Mouse (Mus musculus): ENCODE measurements around the gene Cenpe. TPM values are rescaled to one million over a fixed set of nuclear protein-coding genes. Genes with fewer than 3 reads are reported as not detected.

The Cenpe gene
- polyA plus RNA-seq (2014; fragmentation: Illumina TruSeq; extraction: RNeasy Lipid Tissue Mini Kit (QIAGEN cat#74804); ENCODE audit: low replicate concordance): 18.2 TPM

GRCm38 (mm10) chr3:135211805-135212657 lies at the start of gene Cenpe:
Cenpe (plus strand) TSS chr3:135212537.

GRCm38 (mm10) chr3:135280669-135281415 lies 68.5 kb downstream of the Cenpe start, which contains the start of gene Bdh2:
Bdh2 (plus strand) TSS chr3:135281221.

GRCm38 (mm10) chr3:135307411-135308259 lies 95.3 kb downstream of the Cenpe start, which contains the start of gene Slc9b2:
Slc9b2 (plus strand) TSS chr3:135307700.

Other genes with a start within 250 kb of the Cenpe start
- gene Bdh2, start 68.7 kb downstream of the Cenpe start, polyA plus RNA-seq (2014; fragmentation: Illumina TruSeq; extraction: RNeasy Lipid Tissue Mini Kit (QIAGEN cat#74804); ENCODE audit: low replicate concordance): not detected
- gene Slc9b2, start 95.2 kb downstream of the Cenpe start, polyA plus RNA-seq (2014; fragmentation: Illumina TruSeq; extraction: RNeasy Lipid Tissue Mini Kit (QIAGEN cat#74804); ENCODE audit: low replicate concordance): not detected
- gene Slc9b1, start 135.5 kb downstream of the Cenpe start, polyA plus RNA-seq (2014; fragmentation: Illumina TruSeq; extraction: RNeasy Lipid Tissue Mini Kit (QIAGEN cat#74804); ENCODE audit: low replicate concordance): 1.0 TPM
- gene Cisd2, start 211.4 kb downstream of the Cenpe start, polyA plus RNA-seq (2014; fragmentation: Illumina TruSeq; extraction: RNeasy Lipid Tissue Mini Kit (QIAGEN cat#74804); ENCODE audit: low replicate concordance): 108 TPM
- 2,006 TPM for gene Ube2d3, start 225.6 kb downstream of the Cenpe start, polyA plus RNA-seq (2014; fragmentation: Illumina TruSeq; extraction: RNeasy Lipid Tissue Mini Kit (QIAGEN cat#74804); ENCODE audit: low replicate concordance)

All from small intestine, adult 10 weeks (tissue).